Mouse (Mus musculus) G1E-ER4 (cell line): Measurements from ENCODE around the gene Nme7. TPM values are rescaled to one million over a fixed set of nuclear protein-coding genes. Genes with fewer than 3 reads are reported as not detected.

Experiments
- GATA1 ChIP-seq: IDR thresholded peaks from one replicate; pipeline ENCODE4 v1.8.0; 2012; ENCODE audit warnings: low read length, inconsistent platforms
- polyA plus RNA-seq: library from polyadenylated mRNA; stranded (reverse); fragments of >175 nt; gene quantifications from 2 replicates; pipeline ENCODE4 v1.2.3, GENCODE M21; 2012

Gene Nme7
- polyA plus RNA-seq, 1 experiment, result 1.3 TPM

- no peak for TF ChIP-seq GATA1
Observed at GRCm38 (mm10) chr1:164432649-164433048, 128.7 kb downstream of the Nme7 start.

GRCm38 (mm10) chr1:164434049-164434448 lies 130.1 kb downstream of the Nme7 start:
- TF ChIP-seq GATA1, result no peak

- TF ChIP-seq GATA1, result no peak
Observed at GRCm38 (mm10) chr1:164436749-164437148, 132.8 kb downstream of the Nme7 start.

- no peak for TF ChIP-seq GATA1
Observed at GRCm38 (mm10) chr1:164440230-164440629, 136.3 kb downstream of the Nme7 start.

- TF ChIP-seq GATA1, result no peak
Observed at GRCm38 (mm10) chr1:164440708-164441407, 136.9 kb downstream of the Nme7 start.

- TF ChIP-seq GATA1, result no peak
Observed at GRCm38 (mm10) chr1:164441408-164441974, 137.6 kb downstream of the Nme7 start.

GRCm38 (mm10) chr1:164445620-164446162 lies 141.8 kb downstream of the Nme7 start:
- no peak for TF ChIP-seq GATA1

- TF ChIP-seq GATA1, result no peak
Observed at GRCm38 (mm10) chr1:164446535-164446934, 142.6 kb downstream of the Nme7 start.

- TF ChIP-seq GATA1, result no peak
Observed at GRCm38 (mm10) chr1:164447521-164447920, 143.6 kb downstream of the Nme7 start.

- TF ChIP-seq GATA1, result no peak
Observed at GRCm38 (mm10) chr1:164449626-164450025, 145.7 kb downstream of the Nme7 start.

- no peak for TF ChIP-seq GATA1
Observed at GRCm38 (mm10) chr1:164450231-164450630, 146.3 kb downstream of the Nme7 start.

GRCm38 (mm10) chr1:164450644-164451043 lies 146.7 kb downstream of the Nme7 start:
- TF ChIP-seq GATA1, result no peak

- TF ChIP-seq GATA1, result no peak
Observed at GRCm38 (mm10) chr1:164451346-164451745, 147.4 kb downstream of the Nme7 start.

GRCm38 (mm10) chr1:164452580-164452979 lies 148.7 kb downstream of the Nme7 start:
- TF ChIP-seq GATA1, result no peak

- TF ChIP-seq GATA1, result no peak
Observed at GRCm38 (mm10) chr1:164453146-164453545, 149.2 kb downstream of the Nme7 start.

- TF ChIP-seq GATA1, result no peak
Observed at GRCm38 (mm10) chr1:164453739-164454138, 149.8 kb downstream of the Nme7 start.
